Comparison of ENCODE assay signal across 8 mouse cellular contexts in the genomic region with DNA sequence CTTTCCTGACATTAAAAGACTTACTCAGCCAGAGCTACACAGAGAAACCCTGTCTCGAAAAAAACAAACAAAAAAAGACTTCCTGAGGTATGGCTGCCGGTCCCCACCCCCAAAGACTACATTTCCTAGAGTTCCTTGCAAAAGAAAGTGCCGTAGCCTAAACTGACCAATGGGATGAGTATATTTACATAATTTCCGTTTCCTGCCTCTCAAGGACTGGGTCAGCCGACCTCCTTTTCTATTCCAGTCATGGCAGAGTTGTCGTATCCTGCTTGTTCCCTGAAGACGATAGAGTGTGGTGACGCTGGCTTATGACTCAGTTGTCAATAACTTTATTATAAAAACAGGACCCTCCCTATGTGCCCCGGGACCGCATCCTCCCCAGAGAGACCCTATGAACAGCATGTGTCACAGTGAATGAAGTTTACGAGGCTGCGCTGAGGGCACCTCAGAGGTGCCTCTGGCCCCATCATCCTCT. TPM values are rescaled to one million over a fixed set of nuclear protein-coding genes. Genes with fewer than 3 reads are reported as not detected.
DNase-seq lines count a peak whose midpoint lies in the region; ATAC-seq and TF ChIP-seq lines count a peak whose summit lies in the region.

No protein-coding gene starts in this region.

- peak overlapping the region; percentile 66 for H3K4me2 ChIP-seq in heart, embryonic 12.5 days
- H3K4me2 ChIP-seq in kidney, embryonic 16.5 days (replicated peaks; ENCODE audit: low read depth, low read length), result peak overlapping the region; percentile 74
- peak overlapping the region; percentile 78 for H3K4me2 ChIP-seq in liver, embryonic 12.5 days
- peak overlapping the region; percentile 94 for H3K4me2 ChIP-seq in myocyte (ENCODE audit: low read depth)

- 21% methylated on average over 12 of the region's 12 CpGs for WGBS in heart, embryonic 12.5 days
- 19% methylated on average over 12 of the region's 12 CpGs for WGBS in kidney, embryonic 16.5 days
- 18% methylated on average over 12 of the region's 12 CpGs for WGBS in liver, embryonic 12.5 days (ENCODE audit: insufficient replicate concordance)

- H3K36me3 ChIP-seq in heart, embryonic 12.5 days, result peaks cover 52% of the 10 kb centered on the region
- peaks cover 22% of the 10 kb centered on the region for H3K36me3 ChIP-seq in kidney, embryonic 16.5 days (ENCODE audit: insufficient read depth, low read length)
- H3K36me3 ChIP-seq in liver, embryonic 12.5 days, result peaks cover 50% of the 10 kb centered on the region
- H3K36me3 ChIP-seq in myocyte (ENCODE audit: control insufficient read depth, insufficient read depth), result no peaks in the 10 kb centered on the region

- ATAC-seq in heart, embryonic 12.5 days (ENCODE audit: insufficient number of reproducible peaks, low FRiP score), result peak; percentile 77
- ATAC-seq in kidney, embryonic 16.5 days (ENCODE audit: low FRiP score, low TSS enrichment), result peak; percentile 81
- ATAC-seq in liver, embryonic 12.5 days, result peak; percentile 78

- H3K9ac ChIP-seq in heart, embryonic 12.5 days, result peak overlapping the region; percentile 60
- peak overlapping the region; percentile 63 for H3K9ac ChIP-seq in kidney, embryonic 16.5 days (replicated peaks; ENCODE audit: low read length)
- H3K9ac ChIP-seq in liver, embryonic 12.5 days, result peak overlapping the region; percentile 66

- peaks cover 31% of the 10 kb centered on the region for H3K4me1 ChIP-seq in heart, embryonic 12.5 days (replicated peaks)
- H3K4me1 ChIP-seq in kidney, embryonic 16.5 days (ENCODE audit: insufficient read depth, low read length), result peaks cover 13% of the 10 kb centered on the region
- peaks cover 39% of the 10 kb centered on the region for H3K4me1 ChIP-seq in liver, embryonic 12.5 days

- peak; percentile 65 for TF ChIP-seq POLR2A in myocyte (IDR thresholded peaks at IDR 0.05; ENCODE audit: insufficient read length, low read depth)

- H3ac ChIP-seq in myocyte (ENCODE audit: control insufficient read depth, insufficient read length), result no peak overlapping the region

- H3K27me3 ChIP-seq in heart, embryonic 12.5 days (replicated peaks), result no peaks in the 10 kb centered on the region
- no peaks in the 10 kb centered on the region for H3K27me3 ChIP-seq in kidney, embryonic 16.5 days (ENCODE audit: insufficient read depth, low read length)
- H3K27me3 ChIP-seq in liver, embryonic 12.5 days (replicated peaks), result no peaks in the 10 kb centered on the region
- H3K27me3 ChIP-seq in myocyte (ENCODE audit: control insufficient read depth, insufficient read depth, insufficient read length), result no peaks in the 10 kb centered on the region

- H3K79me2 ChIP-seq in myocyte (ENCODE audit: control insufficient read depth, insufficient read depth), result no peaks in the 10 kb centered on the region

- H3K9me3 ChIP-seq in heart, embryonic 12.5 days (replicated peaks), result no peaks in the 10 kb centered on the region
- H3K9me3 ChIP-seq in kidney, embryonic 16.5 days (ENCODE audit: low read length), result no peaks in the 10 kb centered on the region
- no peaks in the 10 kb centered on the region for H3K9me3 ChIP-seq in liver, embryonic 12.5 days (replicated peaks)

- peak overlapping the region; percentile 62 for H3K27ac ChIP-seq in heart, embryonic 12.5 days (ENCODE audit: poor library complexity, severe bottlenecking)
- H3K27ac ChIP-seq in kidney, embryonic 16.5 days (ENCODE audit: low read length), result peak overlapping the region; percentile 89
- peak overlapping the region; percentile 74 for H3K27ac ChIP-seq in liver, embryonic 12.5 days

- DNase-seq in 3T3-L1 (ENCODE audit: low read depth, low spot score), result peak; percentile 47
- peak; percentile 81 for DNase-seq in Muller cell, postnatal 12 days (ENCODE audit: inconsistent ontology term)
- peak; percentile 85 for DNase-seq in embryo, embryonic 10 days (ENCODE audit: low spot score)
- peak; percentile 88 for DNase-seq in thymus, postnatal 0 days (ENCODE audit: low spot score)

- peak overlapping the region; percentile 30 for H3K4me3 ChIP-seq in heart, embryonic 12.5 days
- H3K4me3 ChIP-seq in kidney, embryonic 16.5 days (ENCODE audit: low read length), result peak overlapping the region; percentile 48
- H3K4me3 ChIP-seq in liver, embryonic 12.5 days, result peak overlapping the region; percentile 50
- H3K4me3 ChIP-seq in myocyte, result peak overlapping the region; percentile 26

TF ChIP-seq in myocyte, 11 proteins besides CTCF, POLR2A, EP300 and RAD21:
- TF ChIP-seq TCF12 (IDR thresholded peaks at IDR 0.05; ENCODE audit: insufficient read depth, poor library complexity, severe bottlenecking), result no peak
- peak; percentile 84 for TF ChIP-seq POLR2AphosphoS2 (IDR thresholded peaks at IDR 0.05; ENCODE audit: insufficient read length, low read depth)

RNA-seq across cellular contexts. Expression of a gene that starts 7.4 kb away (rescaled TPM):
- polyA plus RNA-seq in heart, embryonic 12.5 days (2016; fragmentation: Nextera tagmentation; extraction: Ambion mirVana), result 8.6 and 9.5 TPM in 2 replicates
- polyA plus RNA-seq in kidney, embryonic 16.5 days (2015; fragmentation: Nextera tagmentation; extraction: Ambion mirVana), result 7.3 and 10.3 TPM in 2 replicates
- 3.8 and 4.1 TPM in 2 replicates for polyA plus RNA-seq in liver, embryonic 12.5 days (2016; fragmentation: Nextera tagmentation; extraction: Ambion mirVana)
- polyA plus RNA-seq in myocyte (2012; fragmentation: generic; extraction: Trizol), result 9.1 TPM
- polyA plus RNA-seq in thymus, postnatal 0 days (2015; fragmentation: Nextera tagmentation; extraction: Ambion mirVana), result 2.5 and 3.0 TPM in 2 replicates

RNA-seq across cellular contexts. Expression of a gene that starts 12.6 kb away (rescaled TPM):
- 19.5 and 19.9 TPM in 2 replicates for polyA plus RNA-seq in heart, embryonic 12.5 days (2016; fragmentation: Nextera tagmentation; extraction: Ambion mirVana)
- 14.6 and 15.8 TPM in 2 replicates for polyA plus RNA-seq in kidney, embryonic 16.5 days (2015; fragmentation: Nextera tagmentation; extraction: Ambion mirVana)
- polyA plus RNA-seq in liver, embryonic 12.5 days (2016; fragmentation: Nextera tagmentation; extraction: Ambion mirVana), result 10.2 and 10.7 TPM in 2 replicates
- polyA plus RNA-seq in myocyte (2012; fragmentation: generic; extraction: Trizol), result 43.6 TPM
- polyA plus RNA-seq in thymus, postnatal 0 days (2015; fragmentation: Nextera tagmentation; extraction: Ambion mirVana), result 11.1 and 12.9 TPM in 2 replicates

RNA-seq across cellular contexts. Expression of a gene that starts 23.5 kb away (rescaled TPM):
- polyA plus RNA-seq in heart, embryonic 12.5 days (2016; fragmentation: Nextera tagmentation; extraction: Ambion mirVana), result 59.1 and 60.0 TPM in 2 replicates
- polyA plus RNA-seq in kidney, embryonic 16.5 days (2015; fragmentation: Nextera tagmentation; extraction: Ambion mirVana), result 87.5 and 106 TPM in 2 replicates
- 28.3 and 30.2 TPM in 2 replicates for polyA plus RNA-seq in liver, embryonic 12.5 days (2016; fragmentation: Nextera tagmentation; extraction: Ambion mirVana)
- 44.8 TPM for polyA plus RNA-seq in myocyte (2012; fragmentation: generic; extraction: Trizol)
- polyA plus RNA-seq in thymus, postnatal 0 days (2015; fragmentation: Nextera tagmentation; extraction: Ambion mirVana), result 59.5 TPM in 2 replicates

RNA-seq across cellular contexts. Expression of a gene that starts 30.9 kb away (rescaled TPM):
- polyA plus RNA-seq in heart, embryonic 12.5 days (2016; fragmentation: Nextera tagmentation; extraction: Ambion mirVana), result not detected in 2 replicates
- not detected in 2 replicates for polyA plus RNA-seq in kidney, embryonic 16.5 days (2015; fragmentation: Nextera tagmentation; extraction: Ambion mirVana)
- not detected in 2 replicates for polyA plus RNA-seq in liver, embryonic 12.5 days (2016; fragmentation: Nextera tagmentation; extraction: Ambion mirVana)
- polyA plus RNA-seq in myocyte (2012; fragmentation: generic; extraction: Trizol), result not detected
- polyA plus RNA-seq in thymus, postnatal 0 days (2015; fragmentation: Nextera tagmentation; extraction: Ambion mirVana), result 0.84 and 1.8 TPM in 2 replicates

RNA-seq across cellular contexts. Expression of a gene that starts 33.9 kb away (rescaled TPM):
- 88.4 and 91.2 TPM in 2 replicates for polyA plus RNA-seq in heart, embryonic 12.5 days (2016; fragmentation: Nextera tagmentation; extraction: Ambion mirVana)
- 170 and 179 TPM in 2 replicates for polyA plus RNA-seq in kidney, embryonic 16.5 days (2015; fragmentation: Nextera tagmentation; extraction: Ambion mirVana)
- polyA plus RNA-seq in liver, embryonic 12.5 days (2016; fragmentation: Nextera tagmentation; extraction: Ambion mirVana), result 153 and 154 TPM in 2 replicates
- 18.4 TPM for polyA plus RNA-seq in myocyte (2012; fragmentation: generic; extraction: Trizol)
- polyA plus RNA-seq in thymus, postnatal 0 days (2015; fragmentation: Nextera tagmentation; extraction: Ambion mirVana), result 234 and 264 TPM in 2 replicates

Comparison
In these comparisons a context has a peak if more than half of its experiments do, and no peak if none do; other contexts are left out.
1. Peak in every context shown above with its lines: DNase-seq, ATAC-seq, H3K4me3 ChIP-seq and H3K27ac ChIP-seq.